Mouse (Mus musculus): ENCODE results near the gene Btbd6. TPM values are rescaled to one million over a fixed set of nuclear protein-coding genes. Genes with fewer than 3 reads are reported as not detected.

Btbd6 gene
- polyA plus RNA-seq, 1 experiment from 2014 or later, result 20.5 TPM

- Histone ChIP-seq H3K27me3 (ENCODE audit: low read depth, poor library complexity, severe bottlenecking) (no peaks in the 10 kb centered on the region), H3K4me3 (no peak overlapping the region), H3K27ac (replicated peaks) (no peak overlapping the region), H3K4me1 (peaks cover 4% of the 10 kb centered on the region; the same call in 1 of the 2 replicates), H3K36me3 (peaks cover 92% of the 10 kb centered on the region), H3K9me3 (replicated peaks) (no peaks in the 10 kb centered on the region)
- no peak for DNase-seq (ENCODE audit: low spot score)
- WGBS, result 91% methylated on average over 5 of the region's 5 CpGs
These were observed 14.4 kb upstream of the Btbd6 start for GRCm38 (mm10) chr12:112961872-112962271.

GRCm38 (mm10) chr12:112965783-112966182 is 10.5 kb upstream of the Btbd6 start:
- no peaks in the 10 kb centered on the region for H3K4me1 ChIP-seq
- H3K4me3 ChIP-seq, result no peak overlapping the region
- no peaks in the 10 kb centered on the region for H3K9me3 ChIP-seq (replicated peaks)
- H3K27me3 ChIP-seq (ENCODE audit: low read depth, poor library complexity, severe bottlenecking), result no peaks in the 10 kb centered on the region
- no peak overlapping the region for H3K27ac ChIP-seq (replicated peaks)
- H3K36me3 ChIP-seq, result peaks cover 100% of the 10 kb centered on the region
- DNase-seq (ENCODE audit: low spot score), result no peak
- 92% methylated on average over 13 of the region's 13 CpGs for WGBS

- no peaks in the 10 kb centered on the region for H3K4me1 ChIP-seq
- no peaks in the 10 kb centered on the region for H3K27me3 ChIP-seq (ENCODE audit: low read depth, poor library complexity, severe bottlenecking)
- peaks cover 100% of the 10 kb centered on the region for H3K36me3 ChIP-seq
- no peak overlapping the region for H3K27ac ChIP-seq (replicated peaks)
- no peaks in the 10 kb centered on the region for H3K9me3 ChIP-seq (replicated peaks)
- no peak overlapping the region for H3K4me3 ChIP-seq
- WGBS, result 76% methylated on average over 8 of the region's 8 CpGs
- DNase-seq (ENCODE audit: low spot score), result no peak
These were observed 7.3 kb upstream of the Btbd6 start for GRCm38 (mm10) chr12:112968943-112969342.

GRCm38 (mm10) chr12:112969616-112970015 is 6.7 kb upstream of the Btbd6 start:
- Histone ChIP-seq H3K4me1 (no peaks in the 10 kb centered on the region), H3K4me3 (no peak overlapping the region), H3K27me3 (ENCODE audit: low read depth, poor library complexity, severe bottlenecking) (no peaks in the 10 kb centered on the region), H3K36me3 (peaks cover 99% of the 10 kb centered on the region), H3K27ac (replicated peaks) (no peak overlapping the region), H3K9me3 (replicated peaks) (no peaks in the 10 kb centered on the region)
- WGBS, result 88% methylated on average over 6 of the region's 6 CpGs
- DNase-seq (ENCODE audit: low spot score), result no peak

GRCm38 (mm10) chr12:112974736-112975135 is 1.5 kb upstream of the Btbd6 start:
- DNase-seq (ENCODE audit: low spot score), result no peak

GRCm38 (mm10) chr12:112977156-112977555 is 874 bp downstream of the Btbd6 start:
- 0 out of 2 replicates have a peak, but pooled peaks cover 5% of the 10 kb centered on the region for H3K27me3 ChIP-seq (ENCODE audit: low read depth, poor library complexity, severe bottlenecking)
- H3K9me3 ChIP-seq (replicated peaks), result no peaks in the 10 kb centered on the region
- peaks cover 24% of the 10 kb centered on the region for H3K4me1 ChIP-seq
- H3K27ac ChIP-seq (replicated peaks), result peak overlapping the region; percentile 94
- peaks cover 83% of the 10 kb centered on the region for H3K36me3 ChIP-seq
- peak overlapping the region; percentile 87 for H3K4me3 ChIP-seq
- WGBS, result 47% methylated on average over 12 of the region's 12 CpGs
- DNase-seq (ENCODE audit: low spot score), result no peak

More at GRCm38 (mm10) chr12:112974736-112975135, 1.5 kb upstream of the Btbd6 start:
- Histone ChIP-seq H3K4me1 (peaks cover 24% of the 10 kb centered on the region), H3K4me3 (no peak overlapping the region), H3K27me3 (ENCODE audit: low read depth, poor library complexity, severe bottlenecking) (0 out of 2 replicates have a peak, but pooled peaks cover 5% of the 10 kb centered on the region), H3K36me3 (peaks cover 83% of the 10 kb centered on the region), H3K9me3 (replicated peaks) (no peaks in the 10 kb centered on the region), H3K27ac (replicated peaks) (no peak overlapping the region)
- WGBS, result 90% methylated on average over 9 of the region's 9 CpGs

GRCm38 (mm10) chr12:112982031-112982430 is 5.7 kb downstream of the Btbd6 start:
- Histone ChIP-seq H3K36me3 (peaks cover 96% of the 10 kb centered on the region), H3K4me1 (peaks cover 9% of the 10 kb centered on the region), H3K4me3 (no peak overlapping the region), H3K27me3 (ENCODE audit: low read depth, poor library complexity, severe bottlenecking) (0 out of 2 replicates have a peak, but pooled peaks cover 5% of the 10 kb centered on the region), H3K27ac (replicated peaks) (no peak overlapping the region), H3K9me3 (replicated peaks) (no peaks in the 10 kb centered on the region)
- no peak for DNase-seq (ENCODE audit: low spot score)
- WGBS, result 94% methylated on average over 2 of the region's 2 CpGs

- peaks cover 85% of the 10 kb centered on the region for H3K36me3 ChIP-seq
- WGBS, result 94% methylated on average over 6 of the region's 6 CpGs
These were observed 9.1 kb downstream of the Btbd6 start for GRCm38 (mm10) chr12:112985346-112985745.

GRCm38 (mm10) chr12:112987877-112988276 is 11.6 kb downstream of the Btbd6 start:
- 72% methylated on average over 6 of the region's 6 CpGs for WGBS
- no peaks in the 10 kb centered on the region for H3K27me3 ChIP-seq (ENCODE audit: low read depth, poor library complexity, severe bottlenecking)
- no peak for DNase-seq (ENCODE audit: low spot score)
- H3K9me3 ChIP-seq (replicated peaks), result no peaks in the 10 kb centered on the region
- peaks cover 83% of the 10 kb centered on the region for H3K36me3 ChIP-seq
- H3K4me1 ChIP-seq, result no peaks in the 10 kb centered on the region
- H3K4me3 ChIP-seq, result no peak overlapping the region
- H3K27ac ChIP-seq (replicated peaks), result no peak overlapping the region

More at GRCm38 (mm10) chr12:112985346-112985745, 9.1 kb downstream of the Btbd6 start:
- H3K4me1 ChIP-seq, result no peaks in the 10 kb centered on the region
- H3K27me3 ChIP-seq (ENCODE audit: low read depth, poor library complexity, severe bottlenecking), result no peaks in the 10 kb centered on the region
- no peaks in the 10 kb centered on the region for H3K9me3 ChIP-seq (replicated peaks)
- DNase-seq (ENCODE audit: low spot score), result no peak
- H3K27ac ChIP-seq (replicated peaks), result no peak overlapping the region
- H3K4me3 ChIP-seq, result no peak overlapping the region

- H3K27ac ChIP-seq (replicated peaks), result no peak overlapping the region
- no peaks in the 10 kb centered on the region for H3K4me1 ChIP-seq
- WGBS, result 91% methylated on average over 5 of the region's 5 CpGs
- H3K27me3 ChIP-seq (ENCODE audit: low read depth, poor library complexity, severe bottlenecking), result no peaks in the 10 kb centered on the region
- no peaks in the 10 kb centered on the region for H3K9me3 ChIP-seq (replicated peaks)
- H3K4me3 ChIP-seq, result no peak overlapping the region
- H3K36me3 ChIP-seq, result peaks cover 80% of the 10 kb centered on the region
- no peak for DNase-seq (ENCODE audit: low spot score)
These were observed 14.6 kb downstream of the Btbd6 start for GRCm38 (mm10) chr12:112990706-112991405.

GRCm38 (mm10) chr12:112991444-112991843 is 15.2 kb downstream of the Btbd6 start:
- H3K27me3 ChIP-seq (ENCODE audit: low read depth, poor library complexity, severe bottlenecking), result no peaks in the 10 kb centered on the region
- 0 out of 2 replicates have a peak, but pooled peaks cover under 1% of the 10 kb centered on the region for H3K4me1 ChIP-seq
- 93% methylated on average over 2 of the region's 2 CpGs for WGBS
- no peak for DNase-seq (ENCODE audit: low spot score)
- peaks cover 80% of the 10 kb centered on the region for H3K36me3 ChIP-seq
- H3K9me3 ChIP-seq (replicated peaks), result no peaks in the 10 kb centered on the region
- no peak overlapping the region for H3K27ac ChIP-seq (replicated peaks)
- H3K4me3 ChIP-seq, result no peak overlapping the region

GRCm38 (mm10) chr12:112994153-112994552 is 17.9 kb downstream of the Btbd6 start:
- peaks cover 18% of the 10 kb centered on the region for H3K4me1 ChIP-seq
- peaks cover 68% of the 10 kb centered on the region for H3K36me3 ChIP-seq
- 90% methylated on average over 4 of the region's 4 CpGs for WGBS

GRCm38 (mm10) chr12:112999569-113000293 is 23.4 kb downstream of the Btbd6 start:
- WGBS, result 2% methylated on average over 56 of the region's 56 CpGs

More at GRCm38 (mm10) chr12:112994153-112994552, 17.9 kb downstream of the Btbd6 start:
- Histone ChIP-seq H3K9me3 (replicated peaks) (no peaks in the 10 kb centered on the region), H3K4me3 (no peak overlapping the region), H3K27me3 (ENCODE audit: low read depth, poor library complexity, severe bottlenecking) (no peaks in the 10 kb centered on the region), H3K27ac (replicated peaks) (no peak overlapping the region)
- no peak for DNase-seq (ENCODE audit: low spot score)

More at GRCm38 (mm10) chr12:112999569-113000293, 23.4 kb downstream of the Btbd6 start:
- no peaks in the 10 kb centered on the region for H3K9me3 ChIP-seq (replicated peaks)
- H3K4me3 ChIP-seq, result peak overlapping the region; percentile 93
- H3K36me3 ChIP-seq, result peaks cover 26% of the 10 kb centered on the region
- H3K27me3 ChIP-seq (ENCODE audit: low read depth, poor library complexity, severe bottlenecking), result no peaks in the 10 kb centered on the region
- no peak for DNase-seq (ENCODE audit: low spot score)
- peak overlapping the region; percentile 96 for H3K27ac ChIP-seq (replicated peaks)
- peaks cover 45% of the 10 kb centered on the region for H3K4me1 ChIP-seq

Measured in midbrain, embryonic 10.5 days (tissue).